Mouse (Mus musculus): Measurements from ENCODE around the gene Smarca2. TPM values are rescaled to one million over a fixed set of nuclear protein-coding genes. Genes with fewer than 3 reads are reported as not detected.

Gene Smarca2
- polyA plus RNA-seq, 1 experiment from 2014 or later: 76.3 TPM

DNA sequence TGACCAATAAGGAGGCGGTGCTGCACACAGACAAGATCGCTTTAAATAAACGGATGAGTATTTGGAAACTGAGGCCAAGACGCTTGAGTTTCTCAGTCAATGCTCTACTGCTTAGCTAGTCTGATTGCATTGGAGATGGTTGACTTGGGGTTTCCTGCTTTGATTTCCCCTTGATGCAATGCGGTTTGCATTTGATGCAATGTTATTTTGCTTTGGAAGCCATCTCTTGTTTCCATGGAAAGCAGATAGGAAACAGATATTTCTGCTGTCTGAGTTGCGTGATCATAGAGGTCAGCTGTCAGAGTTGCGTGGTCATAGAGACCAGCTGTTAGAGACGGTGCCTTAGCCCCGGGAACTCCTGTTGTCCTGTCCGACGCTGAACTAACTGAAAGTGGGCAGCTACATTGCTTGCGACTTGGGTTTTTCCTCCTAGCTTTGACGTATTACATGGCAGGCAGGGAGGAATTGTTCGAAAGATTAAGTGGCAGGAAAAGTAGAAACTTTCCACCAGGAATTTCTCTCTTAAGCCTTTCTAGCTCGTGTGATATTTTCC is 147.8 kb downstream of the Smarca2 start:
- peaks cover 12% of the 10 kb centered on the region; the same call in 1 of the 2 replicates for H3K79me2 ChIP-seq (ENCODE audit: inconsistent target)
- no peak overlapping the region for H3K4me3 ChIP-seq (ENCODE audit: inconsistent target)
- no peaks in the 10 kb centered on the region for H3K36me3 ChIP-seq (ENCODE audit: inconsistent target)
- H3K27ac ChIP-seq: no peak overlapping the region
- 76% methylated on average over 13 of the region's 15 CpGs for WGBS (ENCODE audit: missing documents)

DNA sequence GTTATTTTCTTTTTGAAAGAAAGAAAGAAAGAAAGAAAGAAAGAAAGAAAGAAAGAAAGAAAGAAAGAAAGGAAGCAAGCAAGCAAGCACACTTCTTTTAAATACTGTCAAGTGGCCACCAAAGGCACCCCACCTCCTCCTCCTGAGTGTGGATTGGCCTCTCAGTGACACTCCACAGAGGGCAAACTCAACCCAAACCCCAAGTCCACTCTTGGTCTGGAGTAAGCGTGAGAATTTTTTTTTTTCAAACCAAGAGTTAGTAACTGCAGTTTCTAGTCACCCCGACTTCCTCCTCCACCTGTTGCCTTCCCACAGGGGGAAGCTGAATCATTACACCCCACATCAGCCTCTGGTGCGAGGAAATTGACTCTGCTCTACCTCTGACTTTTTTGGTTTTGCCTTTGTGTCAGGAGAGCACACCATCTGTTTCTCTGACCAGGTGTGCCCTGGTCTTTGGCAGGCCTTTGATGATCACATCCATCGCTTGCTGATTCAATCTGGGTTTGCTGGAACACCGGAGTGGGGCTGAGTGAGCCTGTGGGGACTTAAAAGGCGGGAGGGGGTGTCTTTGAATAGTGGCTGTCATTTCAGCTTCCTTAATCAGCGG is 148.5 kb downstream of the Smarca2 start:
- 53% methylated on average over 6 of the region's 7 CpGs for WGBS (ENCODE audit: missing documents)
- no peak overlapping the region for H3K4me3 ChIP-seq (ENCODE audit: inconsistent target)
- H3K36me3 ChIP-seq (ENCODE audit: inconsistent target): no peaks in the 10 kb centered on the region
- H3K27ac ChIP-seq: no peak overlapping the region
- H3K79me2 ChIP-seq (ENCODE audit: inconsistent target): peaks cover 12% of the 10 kb centered on the region; the same call in 1 of the 2 replicates

DNA sequence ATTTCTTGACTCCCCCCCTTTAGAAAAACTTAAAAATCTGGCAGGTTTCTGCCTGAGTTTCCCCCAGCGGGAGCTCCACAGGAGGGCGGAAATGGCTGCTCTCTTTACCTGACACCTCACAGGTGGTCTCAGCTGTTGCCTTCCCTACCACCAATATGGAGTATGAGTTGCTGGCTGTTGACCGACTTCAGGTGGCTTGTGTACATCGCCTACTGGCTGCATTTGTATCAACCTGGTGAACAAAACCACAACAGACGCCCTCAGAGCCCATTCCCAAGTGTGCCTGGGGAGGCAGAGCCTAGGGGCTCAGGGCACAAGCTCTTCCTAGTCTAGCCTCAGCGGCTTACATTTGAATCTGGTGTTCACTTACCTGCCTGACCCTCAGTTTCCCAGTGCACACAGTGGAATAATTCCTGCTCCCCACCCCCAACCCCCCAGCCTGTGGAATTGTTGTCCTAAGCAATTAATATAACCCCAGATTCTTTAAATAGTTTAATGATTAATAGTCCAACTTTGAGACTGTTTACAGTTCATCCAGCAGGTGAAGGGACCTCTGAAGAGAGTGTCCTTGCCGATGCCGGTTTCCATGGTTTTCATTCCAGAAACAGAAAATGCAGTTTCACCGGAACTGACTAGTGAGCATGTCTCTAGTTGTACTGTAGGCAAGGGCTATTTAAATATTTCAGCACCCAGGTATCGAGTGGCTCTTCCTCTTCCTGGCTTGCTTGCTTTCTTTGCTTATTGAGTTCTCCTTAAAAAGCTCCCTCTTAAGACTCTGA is 149.4 kb downstream of the Smarca2 start:
- Histone ChIP-seq H3K36me3 (ENCODE audit: inconsistent target) (no peaks in the 10 kb centered on the region), H3K4me3 (ENCODE audit: inconsistent target) (no peak overlapping the region), H3K79me2 (ENCODE audit: inconsistent target) (peaks cover 12% of the 10 kb centered on the region; the same call in 1 of the 2 replicates), H3K27ac (no peak overlapping the region)
- WGBS (ENCODE audit: missing documents): 76% methylated on average over 10 of the region's 10 CpGs

DNA sequence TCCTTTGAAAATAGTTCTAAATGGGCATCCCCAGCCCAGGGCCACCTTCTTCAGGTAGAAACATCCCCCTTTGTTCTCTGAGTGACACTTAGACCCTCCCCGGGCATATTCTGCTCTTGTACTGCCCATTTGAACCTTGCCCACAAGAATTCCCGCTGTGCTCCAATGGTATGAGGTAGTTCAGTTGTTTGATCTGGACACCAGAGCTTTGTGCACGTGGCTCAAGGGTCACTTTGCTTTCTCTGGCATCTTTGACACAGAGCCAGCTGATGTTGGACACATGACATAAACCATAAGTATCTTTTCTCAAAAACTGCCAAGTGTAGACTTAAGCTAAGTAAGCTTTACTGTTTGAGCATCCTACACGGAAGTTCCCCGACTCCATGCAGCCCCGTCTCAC is 151.1 kb downstream of the Smarca2 start:
- 96% methylated on average over 6 of the region's 6 CpGs for WGBS (ENCODE audit: missing documents)
- Histone ChIP-seq H3K27ac (no peak overlapping the region), H3K79me2 (ENCODE audit: inconsistent target) (peaks cover 4% of the 10 kb centered on the region; the same call in 1 of the 2 replicates), H3K36me3 (ENCODE audit: inconsistent target) (no peaks in the 10 kb centered on the region), H3K4me3 (ENCODE audit: inconsistent target) (no peak overlapping the region)

DNA sequence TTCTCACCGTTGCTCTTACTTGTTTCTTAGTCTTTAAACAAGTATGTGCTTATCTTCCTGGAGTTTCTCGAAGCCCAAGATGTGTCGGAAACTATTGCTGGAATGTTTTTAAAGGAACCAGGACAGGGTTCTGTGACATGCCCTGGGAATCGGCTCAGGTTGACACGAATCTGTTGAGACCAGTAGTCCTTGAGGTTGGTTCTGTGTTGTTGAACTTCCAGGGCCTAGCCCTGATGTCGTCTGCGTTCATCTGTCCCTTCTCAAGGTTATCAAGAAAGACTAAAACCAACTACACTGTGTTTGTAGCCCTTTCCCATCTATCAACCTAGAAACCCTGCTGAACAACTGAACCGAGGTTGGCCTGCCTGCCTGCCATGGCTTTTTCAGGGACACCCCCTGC is 151.5 kb downstream of the Smarca2 start:
- H3K79me2 ChIP-seq (ENCODE audit: inconsistent target): peaks cover under 1% of the 10 kb centered on the region; the same call in 1 of the 2 replicates
- H3K27ac ChIP-seq: no peak overlapping the region
- H3K4me3 ChIP-seq (ENCODE audit: inconsistent target): no peak overlapping the region
- WGBS (ENCODE audit: missing documents): 96% methylated on average over 8 of the region's 8 CpGs
- no peaks in the 10 kb centered on the region for H3K36me3 ChIP-seq (ENCODE audit: inconsistent target)

DNA sequence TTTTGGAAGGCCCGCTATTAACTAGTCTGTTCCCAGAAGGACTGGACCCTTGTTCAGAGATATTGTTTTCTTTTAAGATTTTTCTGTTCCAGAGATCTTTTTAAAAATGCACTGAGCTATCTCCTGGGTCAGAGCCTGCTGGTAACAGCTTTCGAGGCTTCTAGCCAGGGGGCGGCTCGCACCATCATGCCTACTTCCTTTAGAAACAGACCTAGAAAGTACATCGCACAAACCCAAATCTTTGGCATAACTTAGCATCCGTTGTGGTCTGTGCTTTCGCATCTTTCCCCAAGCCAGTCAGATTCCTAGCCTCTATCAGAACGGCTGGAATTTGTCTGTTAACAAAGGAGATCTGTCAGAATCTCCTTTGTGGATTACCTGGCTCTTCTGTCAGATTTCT is 153.3 kb downstream of the Smarca2 start:
- Histone ChIP-seq H3K36me3 (ENCODE audit: inconsistent target) (no peaks in the 10 kb centered on the region), H3K4me3 (ENCODE audit: inconsistent target) (no peak overlapping the region), H3K79me2 (ENCODE audit: inconsistent target) (no peaks in the 10 kb centered on the region), H3K27ac (no peak overlapping the region)
- WGBS (ENCODE audit: missing documents): 56% methylated on average over 8 of the region's 8 CpGs

DNA sequence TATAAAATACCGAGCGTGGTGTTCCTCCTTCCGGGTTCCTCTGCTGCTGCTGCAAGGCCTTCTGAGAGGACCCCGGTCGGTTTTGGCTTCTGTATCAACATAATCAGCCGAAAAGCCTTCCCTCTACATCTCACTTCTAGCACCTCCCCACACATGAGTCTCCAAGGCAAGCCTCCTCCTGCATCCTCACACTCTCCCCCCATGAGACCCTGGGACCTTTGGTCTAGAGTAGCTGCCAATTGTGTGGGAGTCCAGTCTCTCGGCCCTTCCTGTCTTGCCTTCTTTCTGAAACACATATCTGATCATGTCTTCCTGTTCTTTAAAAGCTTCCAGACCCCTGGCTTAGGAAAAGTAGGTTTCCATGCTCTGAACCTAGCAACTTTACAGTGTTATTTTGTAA is 153.8 kb downstream of the Smarca2 start:
- H3K36me3 ChIP-seq (ENCODE audit: inconsistent target): no peaks in the 10 kb centered on the region
- 55% methylated on average over 7 of the region's 7 CpGs for WGBS (ENCODE audit: missing documents)
- no peak overlapping the region for H3K4me3 ChIP-seq (ENCODE audit: inconsistent target)
- no peaks in the 10 kb centered on the region for H3K79me2 ChIP-seq (ENCODE audit: inconsistent target)
- H3K27ac ChIP-seq: no peak overlapping the region

DNA sequence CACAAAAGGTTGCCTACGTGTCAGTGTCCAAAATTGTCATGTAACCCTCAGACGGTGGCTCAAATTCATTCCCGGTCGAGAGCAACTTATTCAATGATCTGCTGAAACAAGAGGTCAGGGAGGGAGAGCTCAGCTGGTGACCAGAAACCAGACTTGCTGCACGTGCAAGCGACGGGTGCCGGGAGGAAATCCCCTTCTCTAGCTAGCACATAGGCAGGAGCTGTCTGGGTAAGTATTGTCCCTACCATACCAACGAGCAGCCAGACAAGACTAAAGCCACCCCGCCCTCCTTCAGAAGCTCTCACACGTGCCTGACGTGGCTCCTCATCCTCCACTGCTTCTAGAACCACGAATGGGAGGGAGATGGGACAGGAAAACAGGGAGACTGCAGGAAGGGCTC is 154.4 kb downstream of the Smarca2 start:
- WGBS (ENCODE audit: missing documents): 94% methylated on average over 13 of the region's 13 CpGs
- no peaks in the 10 kb centered on the region for H3K36me3 ChIP-seq (ENCODE audit: inconsistent target)
- H3K27ac ChIP-seq: no peak overlapping the region
- H3K4me3 ChIP-seq (ENCODE audit: inconsistent target): no peak overlapping the region
- no peaks in the 10 kb centered on the region for H3K79me2 ChIP-seq (ENCODE audit: inconsistent target)

DNA sequence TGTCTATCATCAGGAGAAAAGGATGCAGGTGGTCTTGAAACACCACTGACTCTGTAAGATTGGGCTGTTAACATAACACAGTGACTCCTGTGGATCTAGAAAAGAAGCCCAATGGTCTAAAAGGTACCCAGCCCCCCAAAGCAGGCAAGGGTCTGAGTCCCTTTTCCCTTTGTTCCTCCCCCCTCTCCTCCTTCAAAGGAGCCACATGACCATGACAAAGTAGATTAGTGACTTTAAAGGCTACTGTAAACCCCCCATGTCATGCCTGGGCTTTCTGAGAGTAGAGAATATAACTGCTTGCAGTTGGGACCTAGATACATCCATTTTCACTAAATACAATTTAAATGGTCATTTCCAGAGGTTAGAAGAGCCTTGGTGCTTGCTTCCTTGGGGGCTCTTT is 156.4 kb downstream of the Smarca2 start:
- Histone ChIP-seq H3K27ac (no peak overlapping the region), H3K36me3 (ENCODE audit: inconsistent target) (no peaks in the 10 kb centered on the region), H3K79me2 (ENCODE audit: inconsistent target) (no peaks in the 10 kb centered on the region), H3K4me3 (ENCODE audit: inconsistent target) (no peak overlapping the region)

DNA sequence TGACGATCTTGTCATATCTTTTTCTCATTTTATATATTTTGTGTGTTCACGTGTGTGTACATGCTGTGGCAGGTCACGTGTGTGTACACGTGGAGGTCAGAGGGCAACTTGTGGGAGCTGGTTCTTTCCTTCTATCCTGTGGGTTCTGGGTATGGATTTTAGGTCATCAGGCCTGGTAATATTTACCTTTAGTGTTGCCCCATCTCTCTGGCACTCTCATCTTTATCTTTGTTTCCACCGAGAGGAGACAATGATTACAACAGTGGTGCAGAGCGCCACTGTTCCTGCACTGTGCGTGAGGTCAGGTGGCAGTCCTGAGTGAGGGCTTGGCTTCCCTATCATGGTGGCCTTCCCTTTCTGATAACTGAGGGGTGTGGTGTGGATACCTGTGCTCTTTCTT is 160.6 kb downstream of the Smarca2 start:
- Histone ChIP-seq H3K36me3 (ENCODE audit: inconsistent target) (no peaks in the 10 kb centered on the region), H3K4me3 (ENCODE audit: inconsistent target) (no peak overlapping the region)
- WGBS (ENCODE audit: missing documents): 98% methylated on average over 7 of the region's 7 CpGs

DNA sequence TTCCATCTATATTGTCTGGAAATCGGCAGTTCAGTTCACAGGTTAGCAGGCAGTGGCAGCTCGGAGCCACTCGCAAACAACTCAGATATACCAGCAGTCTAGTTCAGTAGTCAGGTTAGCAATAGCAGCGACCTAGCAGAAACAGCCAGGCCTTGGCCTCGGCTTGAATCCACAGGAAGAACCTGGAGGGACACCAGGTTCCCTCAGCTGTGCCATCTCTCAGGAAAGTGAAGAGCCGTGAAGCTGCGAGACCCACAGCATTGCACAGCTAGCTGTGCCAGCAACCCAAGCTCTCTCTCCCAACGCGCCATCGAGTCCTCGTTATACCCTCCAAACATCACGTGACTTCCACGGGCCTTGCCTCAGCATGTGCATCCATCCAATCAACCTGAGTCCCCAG is 162.6 kb downstream of the Smarca2 start:
- Histone ChIP-seq H3K36me3 (ENCODE audit: inconsistent target) (no peaks in the 10 kb centered on the region), H3K27ac (no peak overlapping the region), H3K79me2 (ENCODE audit: inconsistent target) (no peaks in the 10 kb centered on the region), H3K4me3 (ENCODE audit: inconsistent target) (no peak overlapping the region)
- WGBS (ENCODE audit: missing documents): 93% methylated on average over 13 of the region's 13 CpGs

More for the DNA sequence above, 160.6 kb downstream of the Smarca2 start:
- Histone ChIP-seq H3K27ac (no peak overlapping the region), H3K79me2 (ENCODE audit: inconsistent target) (no peaks in the 10 kb centered on the region)

DNA sequence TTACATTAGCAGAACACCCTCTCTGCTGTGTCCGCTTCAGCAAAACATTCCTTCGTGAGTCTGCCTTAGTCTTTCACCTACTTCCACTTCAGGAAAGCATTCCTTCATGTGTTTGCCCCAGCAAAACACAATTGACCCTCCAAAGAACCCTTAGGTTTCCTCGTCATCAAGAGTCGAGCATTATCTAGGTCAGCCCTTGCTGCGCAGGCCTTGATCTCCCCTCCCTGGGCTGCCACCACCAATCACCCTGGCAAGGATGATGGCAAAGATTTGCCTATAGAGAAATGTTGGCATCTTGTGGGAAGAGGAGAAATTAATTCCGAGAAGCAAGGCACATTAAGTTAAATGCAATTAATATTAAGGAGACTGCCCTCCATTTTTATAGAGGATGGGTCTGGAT is 163.1 kb downstream of the Smarca2 start:
- 90% methylated on average over 6 of the region's 6 CpGs for WGBS (ENCODE audit: missing documents)
- H3K79me2 ChIP-seq (ENCODE audit: inconsistent target): no peaks in the 10 kb centered on the region
- H3K36me3 ChIP-seq (ENCODE audit: inconsistent target): no peaks in the 10 kb centered on the region
- no peak overlapping the region for H3K4me3 ChIP-seq (ENCODE audit: inconsistent target)
- no peak overlapping the region for H3K27ac ChIP-seq

DNA sequence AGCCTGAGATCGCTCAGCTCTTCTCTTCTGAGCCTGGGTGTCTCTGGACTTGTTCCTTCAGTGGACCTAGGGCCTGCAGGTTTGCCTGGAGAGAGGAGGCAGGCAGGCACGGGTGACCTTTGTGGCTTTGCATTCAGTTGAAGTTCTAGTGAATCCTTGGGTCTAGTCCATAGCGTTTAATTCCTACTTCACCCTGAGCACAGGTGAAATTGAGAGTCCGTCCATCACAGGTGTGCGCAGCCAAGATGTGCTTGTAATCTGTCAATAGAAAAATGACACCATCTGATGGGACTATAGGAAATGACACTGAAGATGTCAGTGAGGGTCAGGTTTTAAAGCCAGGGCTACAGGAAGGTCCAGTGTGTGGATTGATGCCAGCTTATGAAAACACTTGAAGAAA is 164.0 kb downstream of the Smarca2 start:
- Histone ChIP-seq H3K27ac (no peak overlapping the region), H3K4me3 (ENCODE audit: inconsistent target) (no peak overlapping the region), H3K36me3 (ENCODE audit: inconsistent target) (no peaks in the 10 kb centered on the region), H3K79me2 (ENCODE audit: inconsistent target) (no peaks in the 10 kb centered on the region)
- WGBS (ENCODE audit: missing documents): 90% methylated on average over 4 of the region's 5 CpGs

DNA sequence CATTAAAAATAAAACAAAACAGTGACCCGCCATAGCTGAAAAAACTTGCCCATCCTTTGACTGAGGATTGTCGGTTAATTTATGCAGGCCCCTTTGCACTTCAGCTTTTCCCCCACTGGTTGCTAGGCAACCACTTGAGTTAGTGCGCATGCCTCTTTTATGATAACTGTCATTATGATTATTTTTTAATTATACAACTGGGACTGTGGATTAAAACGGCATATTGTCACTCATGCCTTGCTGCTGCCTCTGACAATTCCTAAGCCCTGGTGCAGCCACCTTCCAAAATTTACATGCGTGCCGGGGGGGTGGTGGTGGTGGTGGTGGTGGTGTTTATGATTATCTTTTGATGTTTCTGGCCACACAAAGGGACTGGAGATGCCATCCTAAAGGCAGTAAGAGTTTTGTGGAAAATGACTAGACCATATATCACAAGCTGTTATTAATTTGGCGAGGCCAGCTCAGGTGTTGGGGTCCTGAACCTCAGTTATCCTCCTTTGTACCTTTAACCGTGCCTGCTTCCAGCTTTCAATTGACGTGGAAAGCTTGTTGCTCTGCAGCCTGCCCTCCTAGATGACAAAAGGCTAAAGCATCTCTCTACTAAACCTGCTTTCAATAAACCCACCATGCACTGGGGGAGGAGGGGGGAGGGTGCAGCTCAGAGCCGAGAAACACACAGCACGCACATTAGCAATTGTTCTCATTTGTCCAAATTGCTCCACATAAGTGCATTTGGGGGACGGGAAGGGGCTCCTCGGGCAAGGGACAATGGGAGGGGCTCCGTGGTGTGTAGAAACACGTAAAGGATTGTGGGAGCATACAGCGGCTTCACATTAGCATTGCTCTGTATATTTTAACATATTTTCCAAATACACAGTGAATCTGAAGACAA is 165.0 kb downstream of the Smarca2 start:
- no peak overlapping the region for H3K27ac ChIP-seq
- WGBS (ENCODE audit: missing documents): 87% methylated on average over 16 of the region's 16 CpGs
- H3K36me3 ChIP-seq (ENCODE audit: inconsistent target): peaks cover 7% of the 10 kb centered on the region; the same call in 1 of the 2 replicates
- H3K4me3 ChIP-seq (ENCODE audit: inconsistent target): no peak overlapping the region
- no peaks in the 10 kb centered on the region for H3K79me2 ChIP-seq (ENCODE audit: inconsistent target)
